Mouse (Mus musculus): ENCODE results near the gene Fgf9. TPM values are rescaled to one million over a fixed set of nuclear protein-coding genes. Genes with fewer than 3 reads are reported as not detected.

Gene Fgf9
- total and polyA plus RNA-seq, 3 experiments: 0.01 TPM; not detected in 2

DNA sequence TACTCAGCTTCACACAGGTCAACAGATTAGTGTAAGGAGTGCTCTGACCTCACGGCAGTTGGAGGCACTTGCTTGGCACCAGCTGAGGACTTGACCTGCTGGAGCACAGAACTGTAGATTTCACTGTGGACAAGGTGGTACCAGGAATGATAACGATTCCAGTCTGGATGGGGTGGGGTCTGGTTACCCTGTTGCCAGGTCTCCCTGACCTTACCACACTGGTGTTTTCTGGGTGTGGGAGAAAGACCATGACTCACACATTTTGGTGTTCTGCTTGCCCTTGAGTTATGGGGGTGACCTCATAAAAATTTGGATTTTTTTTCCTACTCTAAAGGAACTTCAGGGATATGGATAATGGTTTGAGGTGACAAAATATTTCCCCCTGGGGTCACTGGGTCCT is 9.1 kb downstream of the Fgf9 start:
- Histone ChIP-seq H3K36me3 (ENCODE audit: control insufficient read depth in 1 of 2, insufficient read depth in 2 of 2, low read length in 2 of 2) (no peaks in the 10 kb centered on the region), H3K4me3 (ENCODE audit: control insufficient read depth in 1 of 2, insufficient read depth in 1 of 2, low read depth in 2 of 2, low read length in 2 of 2) (no peak overlapping the region), H3K27ac (ENCODE audit: control insufficient read depth, low read depth, low read length) (no peak overlapping the region), H3K79me2 (ENCODE audit: control insufficient read depth, insufficient read depth, low read length, poor library complexity) (no peaks in the 10 kb centered on the region), H3K4me1 (ENCODE audit: control insufficient read depth in 1 of 2, insufficient read depth in 2 of 2, low read length in 2 of 2) (no peaks in the 10 kb centered on the region), H3K9me3 (replicated peaks; ENCODE audit: insufficient read depth, low read length) (no peaks in the 10 kb centered on the region), H3K27me3 (ENCODE audit: control insufficient read depth in 1 of 2, insufficient read depth in 2 of 2, low read length in 2 of 2) (no peaks in the 10 kb centered on the region), H3K9ac (ENCODE audit: control insufficient read depth, low read depth, low read length, poor library complexity, severe bottlenecking) (no peak overlapping the region)
- TF ChIP-seq ZNF384 (IDR thresholded peaks at IDR 0.05; ENCODE audit: low read depth, low read length) (no peak), SIN3A (IDR thresholded peaks at IDR 0.05; ENCODE audit: low read length) (no peak), ELF1 (IDR thresholded peaks at IDR 0.05; ENCODE audit: low read depth, low read length) (no peak), NELFE (IDR thresholded peaks at IDR 0.05; ENCODE audit: low read depth, low read length) (no peak), SMC3 (IDR thresholded peaks at IDR 0.05; ENCODE audit: low read depth, low read length) (no peak), MYC (IDR thresholded peaks at IDR 0.05; ENCODE audit: low read depth, low read length) (no peak), CHD1 (IDR thresholded peaks at IDR 0.05; ENCODE audit: low read depth, low read length) (no peak), GABPA (IDR thresholded peaks at IDR 0.05; ENCODE audit: low read depth, low read length) (no peak), TCF12 (IDR thresholded peaks at IDR 0.05; ENCODE audit: low read depth, low read length) (no peak), EP300 (IDR thresholded peaks at IDR 0.05; ENCODE audit: low read depth in 1 of 2, low read length in 2 of 2) (no peak), UBTF (IDR thresholded peaks at IDR 0.05; ENCODE audit: borderline replicate concordance, insufficient read depth, low read depth, low read length) (no peak), ZKSCAN1 (IDR thresholded peaks at IDR 0.05; ENCODE audit: low read depth, low read length) (no peak), CTCF (IDR thresholded peaks at IDR 0.05 in 2 of 3, conservative IDR thresholded peaks at IDR 0.05 in 1 of 3; ENCODE audit: control insufficient read depth in 1 of 3, insufficient read depth in 1 of 3, low read depth in 2 of 3, low read length in 3 of 3, poor library complexity in 1 of 3, severe bottlenecking in 1 of 3) (no peak), MYB (IDR thresholded peaks at IDR 0.05; ENCODE audit: low read depth, low read length) (no peak)
- DNase-seq (ENCODE audit: low read depth, low spot score): no peak

DNA sequence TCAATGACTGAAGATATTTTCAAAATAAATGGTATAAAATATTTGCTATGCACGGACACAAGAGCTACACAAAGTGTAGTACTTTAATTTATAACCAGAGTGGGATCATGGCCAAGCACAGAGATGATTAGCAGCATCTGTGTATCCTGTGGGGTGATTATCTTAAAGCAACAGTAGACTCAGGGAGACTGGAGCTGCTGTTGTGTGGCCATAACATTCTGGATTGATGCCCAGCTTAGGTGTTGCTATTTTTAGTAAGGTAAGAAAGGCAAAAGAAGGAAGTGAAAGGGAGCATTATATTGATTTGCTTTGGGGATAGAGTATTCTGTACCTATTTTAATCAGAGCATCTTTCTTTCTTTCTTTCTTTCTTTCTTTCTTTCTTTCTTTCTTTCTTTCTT is 11.6 kb downstream of the Fgf9 start:
- no peaks in the 10 kb centered on the region for H3K79me2 ChIP-seq (ENCODE audit: control insufficient read depth, insufficient read depth, low read length, poor library complexity)
- no peak overlapping the region for H3K9ac ChIP-seq (ENCODE audit: control insufficient read depth, low read depth, low read length, poor library complexity, severe bottlenecking)
- H3K9me3 ChIP-seq (replicated peaks; ENCODE audit: insufficient read depth, low read length): no peaks in the 10 kb centered on the region
- peak; percentile 52 for DNase-seq (ENCODE audit: low read depth, low spot score)
- no peak overlapping the region for H3K4me3 ChIP-seq (ENCODE audit: control insufficient read depth in 1 of 2, insufficient read depth in 1 of 2, low read depth in 2 of 2, low read length in 2 of 2)
- no peak overlapping the region for H3K27ac ChIP-seq (ENCODE audit: control insufficient read depth, low read depth, low read length)
- H3K36me3 ChIP-seq (ENCODE audit: control insufficient read depth in 1 of 2, insufficient read depth in 2 of 2, low read length in 2 of 2): no peaks in the 10 kb centered on the region
- no peaks in the 10 kb centered on the region for H3K27me3 ChIP-seq (ENCODE audit: control insufficient read depth in 1 of 2, insufficient read depth in 2 of 2, low read length in 2 of 2)
- no peaks in the 10 kb centered on the region for H3K4me1 ChIP-seq (ENCODE audit: control insufficient read depth in 1 of 2, insufficient read depth in 2 of 2, low read length in 2 of 2)
- TF ChIP-seq GABPA (IDR thresholded peaks at IDR 0.05; ENCODE audit: low read depth, low read length) (no peak), TAL1 (IDR thresholded peaks at IDR 0.05; ENCODE audit: low read length) (no peak), TBP (IDR thresholded peaks at IDR 0.05; ENCODE audit: low read depth, low read length) (no peak), MEF2A (IDR thresholded peaks at IDR 0.05; ENCODE audit: extremely low read depth, insufficient replicate concordance, low read depth, low read length, poor library complexity, severe bottlenecking) (peak; percentile 92; the same call in 1 of the 2 replicates), MAX (IDR thresholded peaks at IDR 0.05; ENCODE audit: low read length) (no peak), ELF1 (IDR thresholded peaks at IDR 0.05; ENCODE audit: low read depth, low read length) (no peak), USF1 (IDR thresholded peaks at IDR 0.05; ENCODE audit: low read depth, low read length) (no peak), RCOR1 (IDR thresholded peaks at IDR 0.05; ENCODE audit: low read depth, low read length) (0 out of 2 replicates have a peak, but pooled peaks have one; percentile 24), CHD1 (IDR thresholded peaks at IDR 0.05; ENCODE audit: low read depth, low read length) (no peak), ZKSCAN1 (IDR thresholded peaks at IDR 0.05; ENCODE audit: low read depth, low read length) (no peak), POLR2A (IDR thresholded peaks at IDR 0.05; ENCODE audit: control insufficient read depth in 1 of 2, insufficient read depth in 1 of 2, low read depth in 1 of 2, low read length in 2 of 2, poor library complexity in 1 of 2) (no peak), MYB (IDR thresholded peaks at IDR 0.05; ENCODE audit: low read depth, low read length) (no peak), JUND (IDR thresholded peaks at IDR 0.05; ENCODE audit: low read depth, low read length) (no peak), TCF12 (IDR thresholded peaks at IDR 0.05; ENCODE audit: low read depth, low read length) (peak; percentile 71; the same call in 1 of the 2 replicates), ZC3H11A (IDR thresholded peaks at IDR 0.05; ENCODE audit: low read depth, low read length) (no peak), MXI1 (IDR thresholded peaks at IDR 0.05; ENCODE audit: low read depth, low read length) (no peak), E2F4 (IDR thresholded peaks at IDR 0.05; ENCODE audit: borderline replicate concordance, low read depth, low read length) (no peak), GATA1 (IDR thresholded peaks at IDR 0.05; ENCODE audit: low read depth, low read length) (0 out of 2 replicates have a peak, but pooled peaks have one; percentile 41), POLR2AphosphoS5 (IDR thresholded peaks at IDR 0.05; ENCODE audit: borderline replicate concordance, low read depth, low read length) (no peak), EP300 (IDR thresholded peaks at IDR 0.05; ENCODE audit: low read depth in 1 of 2, low read length in 2 of 2) (peak; percentile 50 to 62; a peak in 3 of 4 replicates), CHD2 (IDR thresholded peaks at IDR 0.05; ENCODE audit: low read length) (no peak), KAT2A (conservative IDR thresholded peaks at IDR 0.05; ENCODE audit: low read depth, low read length) (no peak), NRF1 (IDR thresholded peaks at IDR 0.05; ENCODE audit: insufficient read depth, low read depth, low read length, poor library complexity, severe bottlenecking) (no peak), ETS1 (IDR thresholded peaks at IDR 0.05; ENCODE audit: low read depth, low read length) (peak; percentile 56), HCFC1 (IDR thresholded peaks at IDR 0.05; ENCODE audit: low read depth, low read length) (no peak)

Data from MEL (cell line).